In genomic region chr6:122304355-122304754, GRCm38 (mm10) we compare ENCODE assay signal across 8 mouse cellular contexts. TPM values are rescaled to one million over a fixed set of nuclear protein-coding genes. Genes with fewer than 3 reads are reported as not detected.
DNase-seq lines count a peak whose midpoint lies in the region; ATAC-seq and TF ChIP-seq lines count a peak whose summit lies in the region.
"Had no signal": no experiment of that assay in that cellular context is flagged by ENCODE, and none has a peak within 500 bp of the region (broad histone marks: within the 10 kb centered on the region; RNA-seq: fewer than 3 reads in every experiment).

No protein-coding gene starts in this region.

- 27% methylated on average over 6 of the region's 6 CpGs for whole genome bisulfite sequencing in heart, adult 2 months

- no peak overlapping the region for H3K9ac ChIP-seq in heart, adult 2 months (ENCODE audit: low read depth, low read length)
- H3K9ac ChIP-seq: limb, embryonic 15.5 days had no signal

- DNase-seq in CD8-positive naive resting alpha-beta T cell, adult 2 months (ENCODE audit: low read depth in 2 of 2, low spot score in 2 of 2): peak; percentile 71 to 73
- DNase-seq in Muller cell, postnatal 12 days (ENCODE audit: inconsistent ontology term): peak; percentile 27
- peak; percentile 50 for DNase-seq in cerebellum, adult 9-11 months
- DNase-seq in heart, adult 2 months: peak; percentile 57 to 81
- DNase-seq in layer of hippocampus, postnatal 14 days (ENCODE audit: low spot score in 2 of 2): peak; percentile 75 to 83
- peak; percentile 42 to 73 for DNase-seq in spleen, postnatal 14 days (ENCODE audit: low spot score in 2 of 2)

- no peaks in the 10 kb centered on the region for H3K36me3 ChIP-seq in heart, adult 2 months (ENCODE audit: control insufficient read depth, insufficient read depth, low read length)
- H3K36me3 ChIP-seq: limb, embryonic 15.5 days had no signal

- TF ChIP-seq POLR2A in heart, adult 2 months (IDR thresholded peaks at IDR 0.05; ENCODE audit: insufficient read depth, low read depth, low read length): no peak

- H3K27me3 ChIP-seq in heart, adult 2 months (ENCODE audit: control insufficient read depth, insufficient read depth, low read length): no peaks in the 10 kb centered on the region
- H3K27me3 ChIP-seq: limb, embryonic 15.5 days had no signal

- ATAC-seq in megakaryocyte, adult 5-6 weeks (ENCODE audit: poor library complexity, severe bottlenecking): 0 out of 2 replicates have a peak, but pooled peaks have one; percentile 15

- intact Hi-C loops in heart, adult 2 months (cut with DNase I): loop anchor here (1.0 to 10.0 kb wide), 3 partner anchors 45 to 1040 kb away; no protein-coding TSS in a partner anchor

- H3K4me3 ChIP-seq in heart, adult 2 months: no peak overlapping the region
- H3K4me3 ChIP-seq: limb, embryonic 15.5 days had no signal

- no peak overlapping the region for H3K27ac ChIP-seq in heart, adult 2 months
- H3K27ac ChIP-seq: limb, embryonic 15.5 days had no signal

- TF ChIP-seq CTCF in heart, adult 2 months (IDR thresholded peaks at IDR 0.05): peak; percentile 100

- TF ChIP-seq EP300 in heart, adult 2 months (IDR thresholded peaks at IDR 0.05; ENCODE audit: insufficient read depth, low read depth, low read length): no peak

- H3K4me1 ChIP-seq in heart, adult 2 months (ENCODE audit: control insufficient read depth, insufficient read depth, low read length): no peaks in the 10 kb centered on the region

- H3K79me2 ChIP-seq in heart, adult 2 months (replicated peaks; ENCODE audit: control insufficient read depth, insufficient read depth, low read length): no peaks in the 10 kb centered on the region

RNA-seq across cellular contexts. Expression of gene M6pr, which starts 4.2 kb away (rescaled TPM):
- 10 to 100 TPM; 39.8 to 43.2 TPM for total RNA-seq in heart, adult 2 months (2021)
- 27.6 and 49.3 TPM in 2 replicates for polyA plus RNA-seq in heart, adult 2 months (2012; rRNA removed)
- total RNA-seq in layer of hippocampus, postnatal 14 days (2021): 10 to 100 TPM; 55.3 to 57.5 TPM
- 158 and 160 TPM in 2 replicates for total RNA-seq in megakaryocyte, adult 5-6 weeks (2015)
- total RNA-seq in megakaryocyte, adult 5-6 weeks (2017): 329 and 358 TPM in 2 replicates

RNA-seq across cellular contexts. Expression of gene Klrg1, which starts 21.7 kb away (rescaled TPM):
- total RNA-seq in heart, adult 2 months (2021): not detected
- polyA plus RNA-seq in heart, adult 2 months (2012; rRNA removed): 0.31 TPM in 1 of 2 replicates, not detected in the other
- under 1 TPM; 0.26 to 0.39 TPM for total RNA-seq in layer of hippocampus, postnatal 14 days (2021)
- total RNA-seq in megakaryocyte, adult 5-6 weeks (2015): 0.56 and 0.64 TPM in 2 replicates
- 0.44 and 0.65 TPM in 2 replicates for total RNA-seq in megakaryocyte, adult 5-6 weeks (2017)

RNA-seq across cellular contexts. Expression of gene Phc1, which starts 36.0 kb away (rescaled TPM):
- 10 to 100 TPM; 17.3 to 22.2 TPM for total RNA-seq in heart, adult 2 months (2021)
- polyA plus RNA-seq in heart, adult 2 months (2012; rRNA removed): 11.9 and 13.4 TPM in 2 replicates
- 10 to 100 TPM; 61.8 to 64.9 TPM for total RNA-seq in layer of hippocampus, postnatal 14 days (2021)
- total RNA-seq in megakaryocyte, adult 5-6 weeks (2015): 5.0 and 13.3 TPM in 2 replicates
- total RNA-seq in megakaryocyte, adult 5-6 weeks (2017): 3.3 and 3.6 TPM in 2 replicates

Comparison
In these comparisons a context has a peak if more than half of its experiments do, and no peak if none do; other contexts are left out.
1. DNase-seq: peak in every context shown above with its lines; median percentile 79 in layer of hippocampus, postnatal 14 days; 72 in CD8-positive naive resting alpha-beta T cell, adult 2 months; 69 in heart, adult 2 months; 58 in spleen, postnatal 14 days; 50 in cerebellum, adult 9-11 months; 27 in Muller cell, postnatal 12 days.